Mouse (Mus musculus) 3134 (cell line): ENCODE data around the gene Fbxw10.

Source experiments
- DNase-seq: peaks from one replicate; pipeline ENCODE4 v3.0.0-alpha.2; 2011; ENCODE audit warnings: low spot score; ENCODE audit not compliant: insufficient read length; ENCODE audit errors: extremely low read depth

Fbxw10 gene

GRCm38 (mm10) chr11:62831906-62832305 is 15.0 kb upstream of the Fbxw10 start:
- DNase-seq: no peak

- DNase-seq: no peak
Measured at GRCm38 (mm10) chr11:62844562-62844961, 2.3 kb upstream of the Fbxw10 start.

GRCm38 (mm10) chr11:62845730-62846129 is 1.1 kb upstream of the Fbxw10 start:
- DNase-seq: no peak

- DNase-seq: no peak
Measured at GRCm38 (mm10) chr11:62847655-62848191, 854 bp downstream of the Fbxw10 start.

- DNase-seq: no peak
Measured at GRCm38 (mm10) chr11:62848301-62848700, 1.4 kb downstream of the Fbxw10 start.

- no peak for DNase-seq
Measured at GRCm38 (mm10) chr11:62851199-62851598, 4.3 kb downstream of the Fbxw10 start.

GRCm38 (mm10) chr11:62853334-62853733 is 6.5 kb downstream of the Fbxw10 start:
- no peak for DNase-seq

- no peak for DNase-seq
Measured at GRCm38 (mm10) chr11:62865562-62865961, 18.7 kb downstream of the Fbxw10 start.

GRCm38 (mm10) chr11:62866685-62867084 is 19.8 kb downstream of the Fbxw10 start:
- DNase-seq: no peak

- DNase-seq: no peak
Measured at GRCm38 (mm10) chr11:62869201-62869600, 22.3 kb downstream of the Fbxw10 start.

- DNase-seq: no peak
Measured at GRCm38 (mm10) chr11:62869715-62870371, 23.0 kb downstream of the Fbxw10 start.

GRCm38 (mm10) chr11:62873479-62873878 is 26.6 kb downstream of the Fbxw10 start:
- no peak for DNase-seq

- DNase-seq: no peak
Measured at GRCm38 (mm10) chr11:62875696-62876095, 28.8 kb downstream of the Fbxw10 start.

GRCm38 (mm10) chr11:62876445-62876844 is 29.6 kb downstream of the Fbxw10 start:
- DNase-seq: no peak

- no peak for DNase-seq
Measured at GRCm38 (mm10) chr11:62877391-62877790, 30.5 kb downstream of the Fbxw10 start.

- no peak for DNase-seq
Measured at GRCm38 (mm10) chr11:62878728-62879127, 31.9 kb downstream of the Fbxw10 start.

- DNase-seq: peak; percentile 98
Measured at GRCm38 (mm10) chr11:62879220-62880048, 32.6 kb downstream of the Fbxw10 start, which contains the start of gene Tvp23b. TSS of gene Tvp23b (plus strand) at chr11:62879455.

- no peak for DNase-seq
Measured at GRCm38 (mm10) chr11:62883407-62883806, 36.5 kb downstream of the Fbxw10 start.

- no peak for DNase-seq
Measured at GRCm38 (mm10) chr11:62885323-62885722, 38.5 kb downstream of the Fbxw10 start.

- DNase-seq: no peak
Measured at GRCm38 (mm10) chr11:62890796-62891195, 43.9 kb downstream of the Fbxw10 start.

GRCm38 (mm10) chr11:62891763-62892162 is 44.9 kb downstream of the Fbxw10 start:
- no peak for DNase-seq
